Mouse (Mus musculus): Measurements from ENCODE around the gene Ccdc174. TPM values are rescaled to one million over a fixed set of nuclear protein-coding genes. Genes with fewer than 3 reads are reported as not detected.

Ccdc174 gene
- polyA plus RNA-seq, 1 experiment from 2014 or later, result 44.9 TPM

- Histone ChIP-seq H3K4me2 (no peak overlapping the region), H3K9me3 (no peaks in the 10 kb centered on the region), H3K4me1 (no peaks in the 10 kb centered on the region), H3K9ac (no peak overlapping the region), H3K4me3 (no peak overlapping the region), H3K36me3 (no peaks in the 10 kb centered on the region), H3K27ac (no peak overlapping the region), H3K27me3 (no peaks in the 10 kb centered on the region)
- no peak for ATAC-seq (ENCODE audit: insufficient number of reproducible peaks, insufficient read depth, low FRiP score, low TSS enrichment, low read depth)
- 60% methylated on average over 4 of the region's 4 CpGs for WGBS
Observed at GRCm38 (mm10) chr6:91938491-91938890, 60.6 kb downstream of the Ccdc174 start.

DNA sequence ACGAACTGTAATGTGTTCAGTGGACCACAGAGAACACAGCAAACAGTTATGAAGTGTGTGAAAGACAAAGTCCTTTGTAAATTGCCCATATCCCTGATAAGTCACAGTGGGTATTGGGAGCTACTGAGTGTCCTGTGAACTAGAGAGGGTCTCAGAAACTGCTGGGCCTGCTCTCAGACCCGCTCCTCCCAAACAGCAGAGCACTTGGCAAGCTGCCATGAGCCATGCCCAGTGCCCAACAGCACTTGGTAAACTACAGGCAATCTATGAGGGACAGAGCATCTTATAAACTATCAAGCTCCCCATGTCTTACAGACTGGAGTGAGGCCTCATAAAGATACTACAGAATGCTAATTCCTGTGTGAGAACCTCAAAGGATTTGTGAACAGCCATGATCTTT lies 70.6 kb downstream of the Ccdc174 start:
- no peak for ATAC-seq (ENCODE audit: insufficient number of reproducible peaks, insufficient read depth, low FRiP score, low TSS enrichment, low read depth)
- 86% methylated on average over 2 of the region's 2 CpGs for WGBS
- H3K4me1 ChIP-seq, result peaks cover 5% of the 10 kb centered on the region; the same call in 1 of the 2 replicates

More for the DNA sequence above, 70.6 kb downstream of the Ccdc174 start:
- no peak overlapping the region for H3K4me3 ChIP-seq
- no peak overlapping the region for H3K9ac ChIP-seq
- H3K27ac ChIP-seq, result no peak overlapping the region
- no peak overlapping the region for H3K4me2 ChIP-seq
- H3K9me3 ChIP-seq, result no peaks in the 10 kb centered on the region
- no peaks in the 10 kb centered on the region for H3K27me3 ChIP-seq
- H3K36me3 ChIP-seq, result no peaks in the 10 kb centered on the region

Other genes starting within 250 kb of the Ccdc174 start
- 71.4 and 72.2 TPM in 2 replicates for gene Slc6a6, start 194.0 kb upstream of the Ccdc174 start, polyA plus RNA-seq (2015; fragmentation: Nextera tagmentation; extraction: Ambion mirVana)
- 0.55 and 0.69 TPM in 2 replicates for gene Grip2, start 50.8 kb upstream of the Ccdc174 start, polyA plus RNA-seq (2015; fragmentation: Nextera tagmentation; extraction: Ambion mirVana)
- gene 4930590J08Rik, start 24.8 kb downstream of the Ccdc174 start, polyA plus RNA-seq (2015; fragmentation: Nextera tagmentation; extraction: Ambion mirVana), result 0.44 and 0.48 TPM in 2 replicates
- 7.4 and 10.2 TPM in 2 replicates for gene Fgd5, start 100.8 kb downstream of the Ccdc174 start, polyA plus RNA-seq (2015; fragmentation: Nextera tagmentation; extraction: Ambion mirVana)
- gene Nr2c2, start 213.3 kb downstream of the Ccdc174 start, polyA plus RNA-seq (2015; fragmentation: Nextera tagmentation; extraction: Ambion mirVana), result 20.7 and 27.1 TPM in 2 replicates

Measured in embryonic facial prominence, embryonic 13.5 days (tissue).